Mouse (Mus musculus): ENCODE measurements around the gene Mbnl2. TPM values are rescaled to one million over a fixed set of nuclear protein-coding genes. Genes with fewer than 3 reads are reported as not detected.

Gene Mbnl2
- polyA plus RNA-seq, 1 experiment from 2014 or later, result 35.1 TPM

Other genes with a start within 250 kb of the Mbnl2 start
- not detected in 2 replicates for gene Oxgr1, start 233.2 kb upstream of the Mbnl2 start, polyA plus RNA-seq (2016; fragmentation: Nextera tagmentation; extraction: Ambion mirVana)
- gene Rap2a, start 202.8 kb downstream of the Mbnl2 start, polyA plus RNA-seq (2016; fragmentation: Nextera tagmentation; extraction: Ambion mirVana), result 20.7 and 21.8 TPM in 2 replicates